Mouse (Mus musculus): ENCODE results near the gene Ehbp1. TPM values are rescaled to one million over a fixed set of nuclear protein-coding genes. Genes with fewer than 3 reads are reported as not detected.

Gene Ehbp1
- polyA plus RNA-seq, 1 experiment from 2014 or later: 6.3 TPM

- ATAC-seq (replicated peaks; ENCODE audit: low FRiP score) (no peak), DNase-seq (ENCODE audit: low spot score) (no peak)
- H3K4me1 ChIP-seq (replicated peaks; ENCODE audit: control insufficient read depth, insufficient read depth, low read length): no peaks in the 10 kb centered on the region; the same call in 1 of the 2 replicates
- no peaks in the 10 kb centered on the region for H3K9me3 ChIP-seq (ENCODE audit: control insufficient read depth, low read length)
- H3K27me3 ChIP-seq (replicated peaks; ENCODE audit: control insufficient read depth, insufficient read depth, low read length): no peaks in the 10 kb centered on the region
- H3K9ac ChIP-seq (ENCODE audit: low read depth, low read length): no peak overlapping the region
- WGBS: 85% methylated on average over 6 of the region's 6 CpGs
- no peaks in the 10 kb centered on the region for H3K36me3 ChIP-seq (ENCODE audit: control insufficient read depth, insufficient read depth, low read length)
- no peak overlapping the region for H3K27ac ChIP-seq (ENCODE audit: low read depth, low read length)
- no peak overlapping the region for H3K4me3 ChIP-seq (ENCODE audit: low read depth, low read length)
- no peak overlapping the region for H3K4me2 ChIP-seq
Measured at GRCm38 (mm10) chr11:22198406-22198805, 143.7 kb downstream of the Ehbp1 start.

GRCm38 (mm10) chr11:22197935-22198334, 144.2 kb downstream of the Ehbp1 start:
- ATAC-seq (replicated peaks; ENCODE audit: low FRiP score): no peak
- no peak overlapping the region for H3K9ac ChIP-seq (ENCODE audit: low read depth, low read length)
- no peaks in the 10 kb centered on the region for H3K9me3 ChIP-seq (ENCODE audit: control insufficient read depth, low read length)
- 83% methylated on average over 6 of the region's 6 CpGs for WGBS
- H3K27ac ChIP-seq (ENCODE audit: low read depth, low read length): no peak overlapping the region
- no peak for DNase-seq (ENCODE audit: low spot score)
- H3K27me3 ChIP-seq (replicated peaks; ENCODE audit: control insufficient read depth, insufficient read depth, low read length): no peaks in the 10 kb centered on the region
- no peak overlapping the region for H3K4me3 ChIP-seq (ENCODE audit: low read depth, low read length)
- H3K4me2 ChIP-seq: no peak overlapping the region
- no peaks in the 10 kb centered on the region for H3K36me3 ChIP-seq (ENCODE audit: control insufficient read depth, insufficient read depth, low read length)
- H3K4me1 ChIP-seq (replicated peaks; ENCODE audit: control insufficient read depth, insufficient read depth, low read length): no peaks in the 10 kb centered on the region; the same call in 1 of the 2 replicates

- whole genome bisulfite sequencing: 67% methylated on average over 4 of the region's 4 CpGs
- no peaks in the 10 kb centered on the region for H3K27me3 ChIP-seq (replicated peaks; ENCODE audit: control insufficient read depth, insufficient read depth, low read length)
- no peaks in the 10 kb centered on the region; the same call in 1 of the 2 replicates for H3K4me1 ChIP-seq (replicated peaks; ENCODE audit: control insufficient read depth, insufficient read depth, low read length)
- H3K9me3 ChIP-seq (ENCODE audit: control insufficient read depth, low read length): no peaks in the 10 kb centered on the region
- no peaks in the 10 kb centered on the region for H3K36me3 ChIP-seq (ENCODE audit: control insufficient read depth, insufficient read depth, low read length)
- H3K27ac ChIP-seq (ENCODE audit: low read depth, low read length): no peak overlapping the region
- no peak overlapping the region for H3K4me2 ChIP-seq
- no peak for DNase-seq (ENCODE audit: low spot score)
- no peak overlapping the region for H3K9ac ChIP-seq (ENCODE audit: low read depth, low read length)
- ATAC-seq (replicated peaks; ENCODE audit: low FRiP score): no peak
- H3K4me3 ChIP-seq (ENCODE audit: low read depth, low read length): no peak overlapping the region
Measured at GRCm38 (mm10) chr11:22196776-22197175, 145.3 kb downstream of the Ehbp1 start.

GRCm38 (mm10) chr11:22194607-22195006, 147.5 kb downstream of the Ehbp1 start:
- Histone ChIP-seq H3K36me3 (ENCODE audit: control insufficient read depth, insufficient read depth, low read length) (no peaks in the 10 kb centered on the region), H3K4me2 (no peak overlapping the region), H3K9ac (ENCODE audit: low read depth, low read length) (no peak overlapping the region), H3K9me3 (ENCODE audit: control insufficient read depth, low read length) (no peaks in the 10 kb centered on the region), H3K4me3 (ENCODE audit: low read depth, low read length) (no peak overlapping the region), H3K27ac (ENCODE audit: low read depth, low read length) (no peak overlapping the region), H3K4me1 (replicated peaks; ENCODE audit: control insufficient read depth, insufficient read depth, low read length) (no peaks in the 10 kb centered on the region; the same call in 1 of the 2 replicates), H3K27me3 (replicated peaks; ENCODE audit: control insufficient read depth, insufficient read depth, low read length) (no peaks in the 10 kb centered on the region)
- 55% methylated on average over 3 of the region's 3 CpGs for WGBS
- DNase-seq (ENCODE audit: low spot score) (no peak), ATAC-seq (replicated peaks; ENCODE audit: low FRiP score) (no peak; the same call in 1 of the 2 replicates)

GRCm38 (mm10) chr11:22190576-22190975, 151.5 kb downstream of the Ehbp1 start:
- no peaks in the 10 kb centered on the region; the same call in 1 of the 2 replicates for H3K4me1 ChIP-seq (replicated peaks; ENCODE audit: control insufficient read depth, insufficient read depth, low read length)
- H3K4me2 ChIP-seq: no peak overlapping the region
- no peak overlapping the region for H3K4me3 ChIP-seq (ENCODE audit: low read depth, low read length)
- ATAC-seq (replicated peaks; ENCODE audit: low FRiP score): no peak
- H3K9me3 ChIP-seq (ENCODE audit: control insufficient read depth, low read length): no peaks in the 10 kb centered on the region
- H3K27ac ChIP-seq (ENCODE audit: low read depth, low read length): no peak overlapping the region
- no peaks in the 10 kb centered on the region for H3K27me3 ChIP-seq (replicated peaks; ENCODE audit: control insufficient read depth, insufficient read depth, low read length)
- DNase-seq (ENCODE audit: low spot score): no peak
- H3K9ac ChIP-seq (ENCODE audit: low read depth, low read length): no peak overlapping the region
- no peaks in the 10 kb centered on the region for H3K36me3 ChIP-seq (ENCODE audit: control insufficient read depth, insufficient read depth, low read length)
- WGBS: 68% methylated on average over 3 of the region's 3 CpGs

GRCm38 (mm10) chr11:22189970-22190369, 152.1 kb downstream of the Ehbp1 start:
- no peak for ATAC-seq (replicated peaks; ENCODE audit: low FRiP score)
- no peak overlapping the region for H3K27ac ChIP-seq (ENCODE audit: low read depth, low read length)
- 74% methylated on average over 3 of the region's 3 CpGs for WGBS

GRCm38 (mm10) chr11:22181530-22182501, 160.3 kb downstream of the Ehbp1 start:
- H3K27me3 ChIP-seq (replicated peaks; ENCODE audit: control insufficient read depth, insufficient read depth, low read length): no peaks in the 10 kb centered on the region
- no peak overlapping the region for H3K4me3 ChIP-seq (ENCODE audit: low read depth, low read length)
- WGBS: 53% methylated on average over 8 of the region's 8 CpGs
- DNase-seq (ENCODE audit: low spot score): no peak
- H3K4me2 ChIP-seq: peak overlapping the region; percentile 17; the same call in 1 of the 2 replicates
- no peak overlapping the region for H3K9ac ChIP-seq (ENCODE audit: low read depth, low read length)
- no peaks in the 10 kb centered on the region for H3K9me3 ChIP-seq (ENCODE audit: control insufficient read depth, low read length)
- peak overlapping the region; percentile 69 for H3K27ac ChIP-seq (ENCODE audit: low read depth, low read length)
- ATAC-seq (replicated peaks; ENCODE audit: low FRiP score): peak; percentile 92
- H3K36me3 ChIP-seq (ENCODE audit: control insufficient read depth, insufficient read depth, low read length): no peaks in the 10 kb centered on the region
- H3K4me1 ChIP-seq (replicated peaks; ENCODE audit: control insufficient read depth, insufficient read depth, low read length): peaks cover 10% of the 10 kb centered on the region

More at GRCm38 (mm10) chr11:22189970-22190369, 152.1 kb downstream of the Ehbp1 start:
- H3K9ac ChIP-seq (ENCODE audit: low read depth, low read length): no peak overlapping the region
- DNase-seq (ENCODE audit: low spot score): no peak
- H3K27me3 ChIP-seq (replicated peaks; ENCODE audit: control insufficient read depth, insufficient read depth, low read length): no peaks in the 10 kb centered on the region
- H3K36me3 ChIP-seq (ENCODE audit: control insufficient read depth, insufficient read depth, low read length): no peaks in the 10 kb centered on the region
- no peak overlapping the region for H3K4me2 ChIP-seq
- no peak overlapping the region for H3K4me3 ChIP-seq (ENCODE audit: low read depth, low read length)
- no peaks in the 10 kb centered on the region for H3K9me3 ChIP-seq (ENCODE audit: control insufficient read depth, low read length)
- H3K4me1 ChIP-seq (replicated peaks; ENCODE audit: control insufficient read depth, insufficient read depth, low read length): no peaks in the 10 kb centered on the region; the same call in 1 of the 2 replicates

- Histone ChIP-seq H3K27ac (ENCODE audit: low read depth, low read length) (no peak overlapping the region), H3K4me3 (ENCODE audit: low read depth, low read length) (no peak overlapping the region), H3K9ac (ENCODE audit: low read depth, low read length) (no peak overlapping the region), H3K4me1 (replicated peaks; ENCODE audit: control insufficient read depth, insufficient read depth, low read length) (peaks cover 14% of the 10 kb centered on the region), H3K36me3 (ENCODE audit: control insufficient read depth, insufficient read depth, low read length) (no peaks in the 10 kb centered on the region), H3K4me2 (no peak overlapping the region), H3K9me3 (ENCODE audit: control insufficient read depth, low read length) (no peaks in the 10 kb centered on the region), H3K27me3 (replicated peaks; ENCODE audit: control insufficient read depth, insufficient read depth, low read length) (no peaks in the 10 kb centered on the region)
- DNase-seq (ENCODE audit: low spot score) (no peak), ATAC-seq (replicated peaks; ENCODE audit: low FRiP score) (no peak)
Measured at GRCm38 (mm10) chr11:22180146-22180545, 161.9 kb downstream of the Ehbp1 start.

All from liver, embryonic 11.5 days (tissue).